Mouse (Mus musculus) heart, embryonic 11.5 days (tissue): Measurements from ENCODE around the gene Mapk8ip3. TPM values are rescaled to one million over a fixed set of nuclear protein-coding genes. Genes with fewer than 3 reads are reported as not detected.
A peak's percentile ranks its signal among the peaks of the same experiment; 100 is the strongest.

Source experiments
- ATAC-seq: fragments of 200-750 bp; cut with Nextera tagmentation; replicated peaks from 2 replicates; pipeline ENCODE4 v1.8.0; 2017; ENCODE audit warnings: moderate library complexity; ENCODE audit not compliant: insufficient number of reproducible peaks, low FRiP score, low TSS enrichment
- H3K27ac ChIP-seq: fragments of 300-500 bp; sonication (generic); 2 replicates; pipeline ENCODE4 v1.5.1; 2014; ENCODE audit warnings: mild to moderate bottlenecking, low read depth, low read length
- H3K27me3 ChIP-seq: fragments of 300-500 bp; sonication (generic); 2 replicates; pipeline ENCODE4 v1.6.1; 2014; ENCODE audit warnings: mild to moderate bottlenecking, low read length, mixed read lengths; ENCODE audit not compliant: control insufficient read depth, insufficient read depth
- H3K36me3 ChIP-seq: fragments of 300-500 bp; sonication (generic); 2 replicates; pipeline ENCODE4 v1.6.1; 2014; ENCODE audit warnings: mild to moderate bottlenecking, low read length, moderate library complexity, mixed read lengths; ENCODE audit not compliant: control insufficient read depth, insufficient read depth
- H3K4me1 ChIP-seq: fragments of 300-500 bp; sonication (generic); 2 replicates; pipeline ENCODE4 v1.6.1; 2014; ENCODE audit warnings: low read length; ENCODE audit not compliant: control insufficient read depth, insufficient read depth
- H3K4me2 ChIP-seq: fragments of 300-500 bp; sonication (generic); 2 replicates; pipeline ENCODE4 v1.6.1; 2014; ENCODE audit warnings: mild to moderate bottlenecking, moderate library complexity
- H3K4me3 ChIP-seq: fragments of 300-500 bp; sonication (generic); 2 replicates; pipeline ENCODE4 v1.5.1; 2014; ENCODE audit warnings: low read depth, low read length
- H3K9ac ChIP-seq: fragments of 300-500 bp; sonication (generic); 2 replicates; pipeline ENCODE4 v1.6.1; 2014; ENCODE audit warnings: mild to moderate bottlenecking, low read depth, low read length, moderate library complexity
- H3K9me3 ChIP-seq: fragments of 300-500 bp; sonication (generic); replicated peaks from 2 replicates; pipeline ENCODE4 v1.6.1; 2016; ENCODE audit warnings: low read length; ENCODE audit not compliant: control insufficient read depth
- WGBS: fragments of 180-500 bp; shearing (Covaris S2); extraction: QIAGEN DNeasy Blood & Tissue Kit; methylation state at CpG from one replicate; pipeline ENCODE4 v1.1.7; 2014; ENCODE audit not compliant: insufficient replicate concordance; 5-methylcytosine and 5-hydroxymethylcytosine counted together
- polyA plus RNA-seq: library from polyadenylated mRNA; unstranded; fragments of >200 nt; fragmentation: Nextera tagmentation; extraction: Ambion mirVana; gene quantifications from 2 replicates; pipeline ENCODE4 v1.2.1, GENCODE M21; 2014

Mapk8ip3 gene
- polyA plus RNA-seq, 1 experiment from 2014 or later, result 34.2 TPM

- WGBS, result 86% methylated on average over 12 of the region's 13 CpGs
- H3K4me3 ChIP-seq, result no peak overlapping the region
- ATAC-seq, result no peak
- H3K4me2 ChIP-seq, result no peak overlapping the region
- no peak overlapping the region for H3K27ac ChIP-seq
- no peaks in the 10 kb centered on the region for H3K27me3 ChIP-seq
- no peaks in the 10 kb centered on the region for H3K9me3 ChIP-seq
- peaks cover 26% of the 10 kb centered on the region for H3K4me1 ChIP-seq
- no peak overlapping the region for H3K9ac ChIP-seq
- H3K36me3 ChIP-seq, result peaks cover 16% of the 10 kb centered on the region
These were observed 45.5 kb downstream of the Mapk8ip3 start for GRCm38 (mm10) chr17:24891321-24891720.

- Histone ChIP-seq H3K4me1 (peaks cover 20% of the 10 kb centered on the region), H3K27ac (no peak overlapping the region), H3K9me3 (no peaks in the 10 kb centered on the region), H3K27me3 (no peaks in the 10 kb centered on the region), H3K9ac (no peak overlapping the region), H3K36me3 (peaks cover 16% of the 10 kb centered on the region), H3K4me2 (no peak overlapping the region), H3K4me3 (no peak overlapping the region)
- 84% methylated on average over 19 of the region's 19 CpGs for WGBS
- no peak for ATAC-seq
These were observed 46.4 kb downstream of the Mapk8ip3 start for GRCm38 (mm10) chr17:24890151-24891092.

DNA sequence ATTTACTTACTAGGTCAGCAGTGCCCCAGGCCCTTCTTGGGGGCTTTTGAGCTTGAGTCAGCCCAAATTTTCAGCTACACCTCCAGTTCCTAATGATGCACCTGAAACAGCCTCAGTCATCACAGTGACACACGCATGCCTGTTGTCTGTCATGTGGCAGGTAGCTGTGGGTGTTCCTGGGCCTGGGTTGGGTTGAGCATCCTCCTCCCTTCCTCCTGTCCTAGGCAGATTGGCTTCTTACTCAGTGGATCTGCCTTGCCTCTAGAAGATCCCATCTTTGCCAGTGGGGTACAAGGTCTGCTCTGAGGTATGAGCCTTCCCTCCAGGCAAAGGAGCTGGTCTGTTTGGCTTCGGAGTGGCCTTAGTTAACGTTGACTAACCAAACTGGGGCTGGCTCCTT, 47.9 kb downstream of the Mapk8ip3 start:
- Histone ChIP-seq H3K9ac (peak overlapping the region; percentile 29; the same call in 1 of the 2 replicates), H3K27me3 (no peaks in the 10 kb centered on the region), H3K27ac (no peak overlapping the region), H3K36me3 (peaks cover 16% of the 10 kb centered on the region), H3K4me1 (peaks cover 18% of the 10 kb centered on the region), H3K4me3 (no peak overlapping the region), H3K4me2 (no peak overlapping the region), H3K9me3 (no peaks in the 10 kb centered on the region)
- no peak for ATAC-seq
- WGBS, result 88% methylated on average over 3 of the region's 3 CpGs

- H3K36me3 ChIP-seq, result peaks cover 13% of the 10 kb centered on the region
These were observed 49.3 kb downstream of the Mapk8ip3 start for GRCm38 (mm10) chr17:24887291-24888080.

DNA sequence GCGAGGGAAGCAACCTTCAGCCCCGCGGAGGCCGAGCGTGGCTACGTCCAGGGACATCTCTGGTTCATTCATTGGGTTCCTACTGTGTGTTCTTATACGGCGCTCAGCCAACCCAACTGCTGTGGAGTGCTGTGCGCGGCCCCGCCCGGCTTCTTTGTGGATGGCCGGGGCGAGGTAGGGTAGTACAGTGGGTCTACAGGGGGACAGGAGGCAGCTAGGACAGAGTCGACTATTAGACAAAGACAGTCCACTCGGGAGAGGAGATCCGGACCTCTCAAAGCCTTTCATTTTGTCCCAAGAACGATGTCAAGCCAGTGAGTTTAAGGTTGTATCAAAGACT, 49.9 kb downstream of the Mapk8ip3 start:
- ATAC-seq, result peak; percentile 5
- no peaks in the 10 kb centered on the region for H3K27me3 ChIP-seq

More at GRCm38 (mm10) chr17:24887291-24888080, 49.3 kb downstream of the Mapk8ip3 start:
- no peak for ATAC-seq
- Histone ChIP-seq H3K9ac (peak overlapping the region; percentile 89), H3K27me3 (no peaks in the 10 kb centered on the region), H3K27ac (no peak overlapping the region; the same call in 1 of the 2 replicates), H3K9me3 (no peaks in the 10 kb centered on the region), H3K4me1 (peaks cover 17% of the 10 kb centered on the region), H3K4me3 (peak overlapping the region; percentile 81), H3K4me2 (peak overlapping the region; percentile 82)
- WGBS, result 62% methylated on average over 18 of the region's 18 CpGs

GRCm38 (mm10) chr17:24886134-24886931, 50.4 kb downstream of the Mapk8ip3 start, which contains the start of the genes Nubp2 and Spsb3:
TSS of gene Nubp2 (minus strand) at chr17:24886349.
TSS of gene Spsb3 (plus strand) at chr17:24886643.
- Histone ChIP-seq H3K4me1 (peaks cover 17% of the 10 kb centered on the region), H3K9me3 (no peaks in the 10 kb centered on the region), H3K9ac (peak within 1 kb of the TSS; percentile 89), H3K4me2 (peak within 1 kb of the TSS; percentile 82), H3K36me3 (peaks cover 9% of the 10 kb centered on the region), H3K27me3 (no peaks in the 10 kb centered on the region), H3K27ac (peak within 1 kb of the TSS; percentile 63), H3K4me3 (peak within 1 kb of the TSS; percentile 81)
- peak; percentile 95 for ATAC-seq
- under 1% methylated on average over 69 of the region's 69 CpGs for WGBS

More for the DNA sequence above, 49.9 kb downstream of the Mapk8ip3 start:
- Histone ChIP-seq H3K4me3 (peak overlapping the region; percentile 81), H3K36me3 (peaks cover 9% of the 10 kb centered on the region), H3K4me1 (peaks cover 17% of the 10 kb centered on the region), H3K4me2 (peak overlapping the region; percentile 82), H3K9me3 (no peaks in the 10 kb centered on the region), H3K9ac (peak overlapping the region; percentile 89), H3K27ac (peak overlapping the region; percentile 63)
- 2% methylated on average over 18 of the region's 18 CpGs for WGBS

DNA sequence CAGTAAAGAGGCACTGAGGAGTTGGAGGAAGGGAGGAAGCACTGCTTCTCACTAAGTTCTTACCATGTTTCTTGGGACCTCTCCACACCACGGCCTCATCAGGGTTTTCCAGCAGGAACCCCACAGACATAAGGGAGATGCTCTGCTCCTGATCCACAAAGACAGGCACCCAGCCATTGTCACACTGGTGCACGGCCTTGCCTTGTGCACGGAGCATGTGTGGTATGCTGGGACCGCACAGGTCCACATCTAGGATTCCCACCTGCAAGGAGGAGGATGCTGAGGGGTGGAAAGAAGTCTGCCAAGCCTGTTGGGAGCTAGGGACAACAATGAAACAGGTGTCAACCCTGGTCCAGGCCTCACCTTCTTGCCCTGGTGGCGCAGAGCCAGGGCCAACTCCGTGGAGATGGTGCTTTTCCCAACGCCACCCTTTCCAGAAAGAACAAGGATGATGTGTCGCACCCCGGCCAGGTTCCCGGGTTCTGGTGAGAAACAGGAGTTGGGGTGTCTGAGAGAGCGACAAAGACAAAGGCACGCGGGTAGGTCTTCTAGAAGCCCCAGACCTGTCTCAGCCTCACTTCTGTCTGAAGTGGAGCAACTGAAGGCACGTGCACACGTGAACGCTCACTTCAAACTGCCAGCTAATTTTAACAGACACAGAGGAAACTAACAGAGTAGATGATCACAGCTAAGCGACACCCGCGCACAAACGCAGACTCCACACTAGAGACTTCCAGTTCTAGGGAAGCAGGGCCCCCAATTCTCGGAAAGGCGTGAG, 51.2 kb downstream of the Mapk8ip3 start:
- H3K4me3 ChIP-seq, result peak overlapping the region; percentile 81
- no peaks in the 10 kb centered on the region for H3K9me3 ChIP-seq
- H3K27ac ChIP-seq, result no peak overlapping the region
- peak overlapping the region; percentile 69 for H3K4me2 ChIP-seq
- no peaks in the 10 kb centered on the region for H3K27me3 ChIP-seq
- H3K4me1 ChIP-seq, result peaks cover 17% of the 10 kb centered on the region
- peaks cover 3% of the 10 kb centered on the region; the same call in 1 of the 2 replicates for H3K36me3 ChIP-seq
- H3K9ac ChIP-seq, result peak overlapping the region; percentile 72
- WGBS, result 22% methylated on average over 22 of the region's 22 CpGs
- no peak for ATAC-seq
